Mouse (Mus musculus) liver, adult (tissue): Measurements from ENCODE around the gene Zfyve27.

Source experiments
- GATA4 ChIP-seq: IDR thresholded peaks from 2 replicates; pipeline ENCODE4 v1.6.1; 2014; ENCODE audit warnings: mild to moderate bottlenecking, low read length; ENCODE audit not compliant: insufficient replicate concordance

Gene Zfyve27

GRCm38 (mm10) chr19:42136126-42136525 is 27.6 kb upstream of the Zfyve27 start:
- no peak for TF ChIP-seq GATA4

GRCm38 (mm10) chr19:42137167-42137672 is 26.5 kb upstream of the Zfyve27 start:
- no peak for TF ChIP-seq GATA4

- no peak for TF ChIP-seq GATA4
These were observed 25.1 kb upstream of the Zfyve27 start for GRCm38 (mm10) chr19:42138517-42139285.

- TF ChIP-seq GATA4 = no peak
These were observed 23.8 kb upstream of the Zfyve27 start for GRCm38 (mm10) chr19:42139724-42140517.

- TF ChIP-seq GATA4 = no peak
These were observed 21.8 kb upstream of the Zfyve27 start for GRCm38 (mm10) chr19:42141998-42142397.

- no peak for TF ChIP-seq GATA4
These were observed 21.0 kb upstream of the Zfyve27 start for GRCm38 (mm10) chr19:42142757-42143156.

- no peak for TF ChIP-seq GATA4
These were observed 19.7 kb upstream of the Zfyve27 start for GRCm38 (mm10) chr19:42144067-42144466.

- no peak for TF ChIP-seq GATA4
These were observed 19.1 kb upstream of the Zfyve27 start for GRCm38 (mm10) chr19:42144541-42145167.

- TF ChIP-seq GATA4 = no peak
These were observed 18.5 kb upstream of the Zfyve27 start for GRCm38 (mm10) chr19:42145210-42145609.

- TF ChIP-seq GATA4 = no peak
These were observed 18.0 kb upstream of the Zfyve27 start for GRCm38 (mm10) chr19:42145731-42146130.

GRCm38 (mm10) chr19:42146276-42147010 is 17.3 kb upstream of the Zfyve27 start:
- TF ChIP-seq GATA4 = no peak

GRCm38 (mm10) chr19:42147170-42147768 is 16.5 kb upstream of the Zfyve27 start, which contains the start of gene Marveld1:
TSS of gene Marveld1 (plus strand) at chr19:42147400.
- no peak for TF ChIP-seq GATA4

- no peak for TF ChIP-seq GATA4
These were observed 15.8 kb upstream of the Zfyve27 start for GRCm38 (mm10) chr19:42147769-42148568.

- TF ChIP-seq GATA4 = no peak
These were observed 15.2 kb upstream of the Zfyve27 start for GRCm38 (mm10) chr19:42148569-42148860.

GRCm38 (mm10) chr19:42151990-42152389 is 11.8 kb upstream of the Zfyve27 start:
- no peak for TF ChIP-seq GATA4
